Mouse (Mus musculus) kidney, adult 2 months (tissue): ENCODE measurements around the gene Smim20. TPM values are rescaled to one million over a fixed set of nuclear protein-coding genes. Genes with fewer than 3 reads are reported as not detected.
A peak's percentile ranks its signal among the peaks of the same experiment; 100 is the strongest.

ENCODE experiments used
- DNase-seq: peaks from one replicate; pipeline ENCODE4 v3.0.0; 2021
- H3K27ac ChIP-seq: fragments of 200-500 bp; 2 replicates; pipeline ENCODE4 v1.5.1; 2012; ENCODE audit warnings: low read depth, low read length, control low read depth, inconsistent platforms; ENCODE audit not compliant: insufficient read depth
- H3K27me3 ChIP-seq: fragments of 200-500 bp; replicated peaks from 2 replicates; pipeline ENCODE4 v1.6.1; 2012; ENCODE audit warnings: mild to moderate bottlenecking, moderate library complexity, low read length, inconsistent platforms; ENCODE audit not compliant: control insufficient read depth, insufficient read depth
- H3K36me3 ChIP-seq: fragments of 200-500 bp; 2 replicates; pipeline ENCODE4 v1.6.1; 2012; ENCODE audit warnings: mild to moderate bottlenecking, moderate library complexity, low read length, inconsistent platforms; ENCODE audit not compliant: control insufficient read depth, insufficient read depth
- H3K4me1 ChIP-seq: fragments of 200-500 bp; 2 replicates; pipeline ENCODE4 v1.6.1; 2011; ENCODE audit warnings: low read length; ENCODE audit not compliant: control insufficient read depth, insufficient read depth
- H3K4me3 ChIP-seq: fragments of 200-500 bp; 2 replicates; pipeline ENCODE4 v1.5.1; 2011; ENCODE audit warnings: mild to moderate bottlenecking, low read depth, low read length, control low read depth; ENCODE audit not compliant: insufficient read depth
- CTCF ChIP-seq: fragments of 200-500 bp; conservative IDR thresholded peaks from 2 replicates; pipeline ENCODE4 v1.5.1; 2011; ENCODE audit warnings: low read depth, mild to moderate bottlenecking, control low read depth, low read length, moderate library complexity, mixed read lengths; ENCODE audit not compliant: insufficient read depth, insufficient read length
- POLR2A ChIP-seq: fragments of 200-500 bp; IDR thresholded peaks from one replicate; pipeline ENCODE4 v1.6.1; 2011; ENCODE audit warnings: low read depth, low read length, control low read depth
- WGBS: fragments of 180-500 bp; shearing (Covaris S2); methylation state at CpG from one replicate; pipeline ENCODE4 v1.1.7; 2018; 5-methylcytosine and 5-hydroxymethylcytosine counted together
- polyA plus RNA-seq: library from polyadenylated mRNA; depleted of rRNA; stranded (reverse); fragments of >200 nt; gene quantifications from 2 replicates; pipeline ENCODE4 v1.2.3, GENCODE M21; 2012

Gene Smim20
- polyA plus RNA-seq, 1 experiment: 99.5 TPM

GRCm38 (mm10) chr5:53268095-53268692 lies 1.3 kb downstream of the Smim20 start:
- peaks cover 11% of the 10 kb centered on the region for H3K4me1 ChIP-seq
- H3K27ac ChIP-seq: no peak overlapping the region
- no peaks in the 10 kb centered on the region for H3K27me3 ChIP-seq
- TF ChIP-seq POLR2A: no peak
- TF ChIP-seq CTCF: no peak
- DNase-seq: peak; percentile 25
- 60% methylated on average over 6 of the region's 6 CpGs for WGBS
- H3K4me3 ChIP-seq: no peak overlapping the region
- no peaks in the 10 kb centered on the region for H3K36me3 ChIP-seq

- H3K4me1 ChIP-seq: peaks cover 14% of the 10 kb centered on the region
- no peaks in the 10 kb centered on the region for H3K27me3 ChIP-seq
- no peak overlapping the region for H3K4me3 ChIP-seq
- DNase-seq: peak; percentile 54
- no peaks in the 10 kb centered on the region for H3K36me3 ChIP-seq
- TF ChIP-seq POLR2A (no peak), CTCF (no peak)
- H3K27ac ChIP-seq: no peak overlapping the region
- WGBS: 65% methylated on average over 5 of the region's 5 CpGs
Measured at GRCm38 (mm10) chr5:53269799-53270198, 2.9 kb downstream of the Smim20 start.

DNA sequence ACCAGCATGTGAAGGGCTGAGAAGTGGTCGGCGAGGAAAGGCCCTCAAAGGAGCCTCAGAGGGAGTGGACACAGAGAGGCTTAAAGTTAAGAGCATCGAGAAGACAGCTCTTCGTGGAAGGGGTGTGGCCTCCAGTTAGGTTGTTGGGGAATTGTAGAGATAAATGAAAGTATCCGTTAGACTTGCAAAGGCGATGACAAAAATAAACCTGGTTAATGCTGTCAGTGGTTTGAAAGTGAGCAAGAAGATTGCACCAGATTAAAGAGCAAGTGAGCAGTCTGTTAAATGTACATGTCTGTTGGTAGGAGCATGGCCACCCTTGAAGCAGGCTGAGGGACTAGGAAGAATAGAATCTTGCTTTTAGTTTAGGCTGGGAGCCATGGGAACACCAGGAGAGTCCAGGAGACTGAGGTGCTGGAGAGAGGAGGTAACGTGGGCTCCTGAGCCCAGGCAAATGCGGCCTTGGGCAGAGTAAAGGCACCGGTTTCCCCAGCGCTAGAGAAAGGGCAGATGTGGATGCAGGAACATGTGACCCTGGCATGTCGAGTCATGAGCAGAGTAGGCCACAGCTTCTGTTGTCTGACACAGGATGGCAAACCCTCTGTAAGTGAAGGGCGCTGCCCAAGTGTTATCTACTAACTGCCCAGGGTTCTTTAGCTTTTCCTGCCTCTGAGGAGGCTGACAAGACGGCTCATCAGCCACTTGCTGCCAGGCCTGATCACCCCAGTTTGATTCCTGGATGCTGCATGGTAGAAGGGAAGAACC lies 4.2 kb downstream of the Smim20 start:
- no peaks in the 10 kb centered on the region for H3K27me3 ChIP-seq
- TF ChIP-seq POLR2A (no peak), CTCF (no peak)
- H3K4me3 ChIP-seq: no peak overlapping the region
- WGBS: 88% methylated on average over 13 of the region's 13 CpGs
- no peaks in the 10 kb centered on the region for H3K36me3 ChIP-seq
- H3K27ac ChIP-seq: no peak overlapping the region
- peaks cover 14% of the 10 kb centered on the region for H3K4me1 ChIP-seq
- DNase-seq: no peak

GRCm38 (mm10) chr5:53272626-53273025 lies 5.7 kb downstream of the Smim20 start:
- Histone ChIP-seq H3K27me3 (no peaks in the 10 kb centered on the region), H3K4me1 (peaks cover 13% of the 10 kb centered on the region), H3K27ac (no peak overlapping the region), H3K4me3 (no peak overlapping the region), H3K36me3 (no peaks in the 10 kb centered on the region)
- 51% methylated on average over 4 of the region's 4 CpGs for WGBS
- TF ChIP-seq POLR2A (no peak), CTCF (no peak)
- no peak for DNase-seq

DNA sequence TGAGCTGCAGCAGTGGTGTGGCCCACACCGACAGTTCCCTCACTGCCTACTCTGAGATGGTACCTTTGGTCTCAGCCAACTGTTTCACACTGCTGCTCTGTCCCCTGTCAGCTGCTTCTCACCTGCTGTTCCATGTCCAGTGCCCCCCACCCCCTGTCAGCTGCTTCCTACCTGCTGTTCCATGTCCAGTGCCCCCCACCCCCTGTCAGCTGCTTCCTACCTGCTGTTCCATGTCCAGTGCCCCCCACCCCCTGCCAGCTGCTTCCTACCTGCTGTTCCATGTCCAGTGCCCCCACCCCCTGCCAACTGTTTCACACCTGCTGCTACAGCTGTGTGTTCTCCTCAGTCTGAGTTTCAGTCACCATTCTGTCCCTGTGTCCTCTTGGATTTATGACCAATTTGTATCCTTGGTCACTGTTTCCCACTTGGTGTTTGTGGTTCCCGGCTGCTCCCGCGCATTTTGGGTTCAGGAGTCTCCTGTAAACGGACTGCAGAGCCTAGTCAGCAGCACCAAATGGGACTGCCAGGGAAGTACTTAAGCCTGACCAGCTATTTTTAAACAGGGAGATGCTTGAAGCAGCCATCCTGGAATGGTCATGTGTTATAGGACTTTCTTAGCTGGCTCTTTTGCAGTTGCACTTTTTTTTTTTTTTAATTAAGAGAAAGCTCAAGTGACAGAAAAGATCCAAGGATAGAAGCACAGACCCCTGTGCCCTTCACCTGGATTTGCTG lies 7.0 kb downstream of the Smim20 start:
- H3K27me3 ChIP-seq: no peaks in the 10 kb centered on the region
- H3K4me1 ChIP-seq: peaks cover 5% of the 10 kb centered on the region; the same call in 1 of the 2 replicates
- no peak for DNase-seq
- no peak overlapping the region for H3K4me3 ChIP-seq
- no peaks in the 10 kb centered on the region for H3K36me3 ChIP-seq
- TF ChIP-seq CTCF: no peak
- TF ChIP-seq POLR2A: no peak
- 46% methylated on average over 5 of the region's 5 CpGs for WGBS
- H3K27ac ChIP-seq: no peak overlapping the region

DNA sequence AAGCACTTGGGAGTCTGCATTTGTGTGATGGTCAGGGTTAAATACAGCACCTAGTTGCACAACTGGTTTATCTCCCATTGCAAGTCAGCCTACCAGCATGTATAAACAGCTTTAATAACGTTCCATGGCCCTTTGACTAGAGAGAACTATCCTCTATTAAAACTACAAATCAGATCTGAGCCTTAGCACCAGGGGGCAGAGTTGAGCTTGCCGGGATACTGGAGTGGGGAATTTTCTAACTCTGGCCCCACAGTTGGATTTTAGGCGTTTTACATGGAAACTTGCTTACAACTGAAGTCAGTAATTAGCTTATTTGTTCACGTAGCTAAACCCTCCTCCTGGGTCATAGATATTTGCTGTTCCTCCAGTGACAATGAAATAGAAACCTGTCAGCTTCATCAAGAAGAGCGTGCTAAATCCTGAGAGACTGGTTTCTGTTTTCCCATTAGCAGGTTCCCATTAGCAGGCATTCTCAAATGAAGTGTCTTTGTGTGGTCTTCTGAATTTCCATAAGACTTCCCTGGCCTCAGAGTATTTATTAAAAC lies 8.0 kb downstream of the Smim20 start:
- peaks cover 5% of the 10 kb centered on the region; the same call in 1 of the 2 replicates for H3K4me1 ChIP-seq
- no peak overlapping the region for H3K4me3 ChIP-seq
- H3K27ac ChIP-seq: no peak overlapping the region
- H3K27me3 ChIP-seq: no peaks in the 10 kb centered on the region
- no peaks in the 10 kb centered on the region for H3K36me3 ChIP-seq
- 54% methylated on average over 5 of the region's 5 CpGs for WGBS
- peak; percentile 31 for DNase-seq
- TF ChIP-seq CTCF (peak; percentile 58), POLR2A (no peak)
